Mouse (Mus musculus) layer of hippocampus, postnatal 10 days (tissue): ENCODE measurements at regions not wholly inside any gene's neighbourhood (a gene's known extent, or its start where the extent isn't known, plus 50 kb on each side); places are given as distances from the start of the nearest gene placed in this dataset.

Experiments
- DNase-seq, 2 experiments: peaks; one replicate each; pipeline ENCODE4 v3.0.0; 2021; ENCODE audit warnings: low spot score in 2 of 2

DNA sequence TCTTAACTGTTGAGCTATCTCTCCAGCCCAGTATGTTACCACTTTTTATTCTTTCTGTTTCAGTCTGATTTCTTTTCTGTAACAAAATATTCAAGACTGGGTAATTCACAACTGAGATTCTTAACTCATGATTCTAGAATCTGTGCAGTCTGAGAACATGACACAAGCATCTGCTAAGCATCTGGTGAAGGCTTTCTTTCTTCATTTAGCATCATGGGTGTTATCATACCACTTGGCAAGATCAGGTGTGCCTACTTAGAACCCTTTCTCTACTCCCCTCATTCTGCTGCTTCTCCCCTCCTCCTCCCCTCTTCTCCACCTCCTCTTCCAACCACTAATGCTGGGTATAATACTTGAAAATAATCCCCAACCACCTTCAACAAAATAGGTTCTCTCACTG is 62.1 kb upstream of the Pfn2 start:
- DNase-seq = no peak

GRCm38 (mm10) chr3:57911831-57912596 is 64.1 kb upstream of the Pfn2 start:
- DNase-seq = peak; percentile 49 to 53

GRCm38 (mm10) chr3:57912650-57913343 is 64.9 kb upstream of the Pfn2 start:
- DNase-seq = peak; percentile 19 to 26

DNA sequence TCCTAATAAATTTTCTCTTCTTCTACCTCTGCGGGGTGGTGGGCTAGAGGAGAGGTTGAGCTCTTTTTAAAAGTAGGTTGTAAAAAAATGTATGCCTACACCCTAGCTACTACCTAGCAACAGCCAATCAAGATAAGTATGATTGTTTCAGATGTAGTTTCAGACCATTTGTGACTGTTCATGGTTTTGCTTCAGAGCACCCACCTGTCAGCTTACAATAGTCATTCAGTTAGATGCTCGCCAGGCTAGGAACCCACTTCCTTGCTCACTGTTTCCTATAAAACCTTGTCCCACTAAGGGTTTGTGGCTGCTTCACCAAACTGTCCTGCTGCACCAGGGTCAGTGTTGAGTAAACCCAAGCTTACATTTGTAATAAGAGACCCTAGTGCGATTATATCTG is 66.8 kb upstream of the Pfn2 start:
- DNase-seq = no peak

GRCm38 (mm10) chr3:57918913-57919312 is 71.0 kb upstream of the Pfn2 start:
- peak in 1 of 2 experiments; percentile 18 for DNase-seq

- DNase-seq = peak; percentile 21 to 25
These were observed 71.7 kb upstream of the Pfn2 start for GRCm38 (mm10) chr3:57919390-57920089.

GRCm38 (mm10) chr3:57920090-57920432 is 72.2 kb upstream of the Pfn2 start:
- no peak for DNase-seq

DNA sequence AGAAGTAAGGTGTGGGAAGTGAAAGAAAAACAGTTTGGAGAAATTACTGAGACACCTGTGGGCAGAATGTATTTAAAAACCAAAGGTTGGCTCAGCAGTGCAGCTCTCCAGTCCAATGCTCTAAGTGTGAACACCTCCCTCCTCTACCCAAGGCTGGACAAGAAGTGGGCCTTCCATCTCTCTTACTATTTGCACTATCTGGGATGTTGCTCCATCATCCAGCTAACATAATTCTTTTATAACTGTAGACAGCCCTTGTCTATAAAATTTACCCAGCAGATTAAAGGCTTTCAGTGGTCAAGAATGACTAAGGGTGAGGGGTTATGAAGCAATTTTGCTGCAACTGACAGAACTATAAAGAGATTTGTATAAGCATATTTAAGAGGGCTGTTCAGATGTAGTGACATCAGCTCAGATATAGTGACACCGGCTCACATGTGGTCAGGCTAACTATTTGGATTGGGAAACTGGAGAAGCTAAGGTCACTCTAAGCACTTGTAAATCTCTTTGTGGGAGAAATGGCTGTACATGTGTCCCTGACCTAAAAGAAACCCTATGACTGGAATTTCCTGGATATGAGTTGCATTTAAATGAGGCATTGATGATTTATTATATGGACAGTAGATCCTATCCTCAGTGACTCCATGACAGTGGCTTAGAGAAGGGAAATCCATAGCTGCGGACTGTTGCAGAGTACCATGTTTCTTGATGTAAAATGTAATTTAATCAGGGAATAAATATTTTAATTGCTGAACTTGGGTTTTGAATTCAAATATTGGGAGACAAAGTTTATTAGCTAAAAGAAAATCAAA is 73.4 kb upstream of the Pfn2 start:
- DNase-seq = no peak

DNA sequence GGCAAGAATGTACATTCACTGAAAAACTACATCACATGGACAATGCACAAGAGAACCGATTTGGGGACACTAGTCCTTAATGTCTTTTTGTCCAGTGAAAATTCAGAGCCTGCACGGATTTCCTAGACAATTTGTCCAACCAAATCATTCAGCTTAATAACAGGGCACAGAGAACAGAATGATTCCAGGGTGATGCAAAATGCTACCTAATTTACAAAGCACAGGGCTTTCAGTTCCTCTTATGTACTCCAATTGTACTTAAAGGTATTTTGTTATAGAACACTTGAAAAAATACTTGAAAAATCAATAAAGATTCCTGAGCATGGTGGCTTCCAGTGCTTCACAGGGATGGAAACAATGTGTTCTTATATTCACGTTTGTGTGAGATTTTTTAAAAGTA is 75.2 kb upstream of the Pfn2 start:
- no peak for DNase-seq

- DNase-seq = no peak
These were observed 85.0 kb upstream of the Pfn2 start for GRCm38 (mm10) chr3:57932657-57933539.

- no peak for DNase-seq
These were observed 87.2 kb upstream of the Pfn2 start for GRCm38 (mm10) chr3:57935042-57935610.

DNA sequence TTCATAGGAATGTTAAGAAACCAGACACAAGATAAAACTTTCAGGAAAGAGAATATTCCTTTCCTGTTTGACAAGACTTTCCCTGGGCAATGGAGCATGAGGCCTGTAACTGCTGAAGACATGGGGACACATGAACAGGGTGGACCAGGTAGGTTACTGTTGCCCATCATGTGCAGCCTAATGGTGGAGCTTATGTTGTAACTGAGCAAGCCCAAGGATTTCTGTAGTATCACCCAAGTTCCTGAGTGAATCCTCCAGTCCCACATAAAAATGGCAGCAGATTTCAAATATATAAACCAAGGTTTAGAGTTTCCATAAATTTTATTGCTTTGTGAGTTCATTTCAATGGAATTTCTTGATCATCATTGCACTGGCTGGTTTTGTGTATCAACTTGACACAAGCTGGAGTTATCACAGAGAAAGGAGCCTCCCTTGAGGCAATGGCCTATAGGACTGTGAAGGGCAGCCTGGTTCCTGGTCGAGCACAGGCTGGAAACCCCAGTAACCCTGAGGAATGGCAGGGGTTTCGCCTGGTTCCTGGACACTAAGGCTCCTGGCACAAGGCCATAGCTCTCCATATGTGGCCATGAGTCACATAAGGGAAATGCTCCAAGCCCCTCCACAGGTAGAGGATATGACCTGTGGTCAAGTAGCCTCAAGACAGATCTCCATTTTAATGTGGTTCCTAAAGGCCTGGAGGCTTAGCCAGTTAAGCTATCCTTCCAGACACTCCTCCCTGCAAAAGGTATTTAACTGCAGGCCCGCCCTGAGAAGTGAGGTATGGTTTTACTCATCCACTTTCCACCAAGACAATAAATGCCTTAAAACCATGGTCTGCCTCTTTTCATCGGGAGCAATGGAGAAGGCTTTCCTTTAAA is 92.9 kb upstream of the Pfn2 start:
- DNase-seq = no peak

DNA sequence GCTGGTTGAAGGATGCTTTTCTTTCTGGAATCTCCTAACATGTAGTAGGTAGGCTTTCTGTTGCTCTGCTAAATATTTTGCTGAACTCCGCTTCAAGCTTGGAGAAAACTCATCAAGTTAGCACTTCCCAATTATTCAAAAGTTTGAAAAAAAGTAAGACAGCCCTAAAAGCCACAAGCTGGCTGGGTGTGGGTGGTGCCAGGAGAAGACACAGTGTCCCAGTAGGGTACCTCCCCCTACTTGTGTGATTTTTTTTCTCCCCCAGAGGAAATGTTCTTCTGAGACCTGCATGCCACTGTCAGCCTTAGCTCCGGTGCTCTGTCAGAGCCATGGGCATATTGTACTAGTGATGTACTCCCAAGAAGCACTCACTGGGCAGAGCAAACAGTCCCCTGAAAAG is 96.8 kb upstream of the Pfn2 start:
- no peak for DNase-seq

GRCm38 (mm10) chr3:57945765-57946164 is 97.9 kb upstream of the Pfn2 start:
- no peak for DNase-seq

- no peak for DNase-seq
These were observed 99.5 kb upstream of the Pfn2 start for GRCm38 (mm10) chr3:57947331-57947730.

DNA sequence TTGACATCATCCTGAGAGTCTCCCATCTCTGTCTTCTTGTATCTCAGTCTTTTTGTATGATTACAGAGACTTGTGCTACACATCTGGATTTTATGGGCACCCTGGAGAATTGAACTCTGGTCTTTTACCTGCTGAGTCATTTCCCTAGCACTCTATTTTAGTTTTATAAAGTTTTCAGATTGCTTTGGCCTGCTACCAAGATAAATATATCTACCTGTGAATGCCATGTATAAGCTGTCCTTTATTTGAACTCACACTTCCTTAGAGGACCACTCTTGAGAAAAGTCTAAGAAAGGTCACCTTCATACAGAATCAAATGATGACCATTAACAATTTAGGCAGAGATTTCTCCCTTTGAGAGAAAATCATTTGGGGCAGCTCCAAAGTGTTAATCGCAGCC is 100.8 kb upstream of the Pfn2 start:
- DNase-seq = no peak

- DNase-seq = peak; percentile 28 to 36
These were observed 102.8 kb upstream of the Pfn2 start for GRCm38 (mm10) chr3:57950431-57951331.

DNA sequence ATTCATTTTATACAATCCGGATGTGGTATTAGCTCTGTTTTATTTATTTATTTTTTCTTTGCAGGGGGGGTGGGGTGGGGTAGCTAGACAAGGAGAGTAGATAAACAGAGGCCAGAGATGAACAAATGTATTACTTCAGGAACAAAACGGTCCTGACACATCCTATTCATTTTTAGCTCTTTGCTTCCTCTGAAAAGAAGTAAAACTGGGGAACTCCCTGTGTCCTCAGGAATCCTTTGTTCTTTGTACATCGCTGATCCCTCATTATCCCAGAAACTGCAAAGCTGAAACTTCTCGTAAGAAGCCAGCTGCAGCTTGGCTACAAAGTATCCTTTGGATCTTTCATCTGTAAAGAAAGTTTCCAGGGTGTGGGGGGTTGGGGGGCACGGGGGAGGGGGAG is 103.6 kb upstream of the Pfn2 start:
- no peak for DNase-seq
